Mouse (Mus musculus) heart, embryonic 11.5 days (tissue): ENCODE data around the gene Lenep. TPM values are rescaled to one million over a fixed set of nuclear protein-coding genes. Genes with fewer than 3 reads are reported as not detected.

ENCODE experiments used
- ATAC-seq: fragments of 200-750 bp; cut with Nextera tagmentation; replicated peaks from 2 replicates; pipeline ENCODE4 v1.8.0; 2017; ENCODE audit warnings: moderate library complexity; ENCODE audit not compliant: insufficient number of reproducible peaks, low FRiP score, low TSS enrichment
- H3K27ac ChIP-seq: fragments of 300-500 bp; sonication (generic); 2 replicates; pipeline ENCODE4 v1.5.1; 2014; ENCODE audit warnings: mild to moderate bottlenecking, low read depth, low read length
- H3K27me3 ChIP-seq: fragments of 300-500 bp; sonication (generic); 2 replicates; pipeline ENCODE4 v1.6.1; 2014; ENCODE audit warnings: mild to moderate bottlenecking, low read length, mixed read lengths; ENCODE audit not compliant: control insufficient read depth, insufficient read depth
- H3K36me3 ChIP-seq: fragments of 300-500 bp; sonication (generic); 2 replicates; pipeline ENCODE4 v1.6.1; 2014; ENCODE audit warnings: mild to moderate bottlenecking, low read length, moderate library complexity, mixed read lengths; ENCODE audit not compliant: control insufficient read depth, insufficient read depth
- H3K4me1 ChIP-seq: fragments of 300-500 bp; sonication (generic); 2 replicates; pipeline ENCODE4 v1.6.1; 2014; ENCODE audit warnings: low read length; ENCODE audit not compliant: control insufficient read depth, insufficient read depth
- H3K4me2 ChIP-seq: fragments of 300-500 bp; sonication (generic); 2 replicates; pipeline ENCODE4 v1.6.1; 2014; ENCODE audit warnings: mild to moderate bottlenecking, moderate library complexity
- H3K4me3 ChIP-seq: fragments of 300-500 bp; sonication (generic); 2 replicates; pipeline ENCODE4 v1.5.1; 2014; ENCODE audit warnings: low read depth, low read length
- H3K9ac ChIP-seq: fragments of 300-500 bp; sonication (generic); 2 replicates; pipeline ENCODE4 v1.6.1; 2014; ENCODE audit warnings: mild to moderate bottlenecking, low read depth, low read length, moderate library complexity
- H3K9me3 ChIP-seq: fragments of 300-500 bp; sonication (generic); replicated peaks from 2 replicates; pipeline ENCODE4 v1.6.1; 2016; ENCODE audit warnings: low read length; ENCODE audit not compliant: control insufficient read depth
- WGBS: fragments of 180-500 bp; shearing (Covaris S2); extraction: QIAGEN DNeasy Blood & Tissue Kit; methylation state at CpG from one replicate; pipeline ENCODE4 v1.1.7; 2014; ENCODE audit not compliant: insufficient replicate concordance; 5-methylcytosine and 5-hydroxymethylcytosine counted together
- polyA plus RNA-seq: library from polyadenylated mRNA; unstranded; fragments of >200 nt; fragmentation: Nextera tagmentation; extraction: Ambion mirVana; gene quantifications from 2 replicates; pipeline ENCODE4 v1.2.1, GENCODE M21; 2014

The Lenep gene
- polyA plus RNA-seq: not detected in 2 replicates

- Histone ChIP-seq H3K27me3 (no peaks in the 10 kb centered on the region), H3K36me3 (peaks cover 12% of the 10 kb centered on the region), H3K27ac (no peak within 1 kb of the TSS), H3K9me3 (no peaks in the 10 kb centered on the region), H3K4me2 (no peak within 1 kb of the TSS), H3K4me3 (no peak within 1 kb of the TSS), H3K4me1 (no peaks in the 10 kb centered on the region), H3K9ac (no peak within 1 kb of the TSS)
- no peak for ATAC-seq
- 75% methylated on average over 5 of the region's 5 CpGs for WGBS
Measured at GRCm38 (mm10) chr3:89402693-89403092, at the start of gene Lenep. Gene Lenep, minus strand, starts transcription at chr3:89402793.

GRCm38 (mm10) chr3:89451916-89452315 is 49.3 kb upstream of the Lenep start:
- H3K9ac ChIP-seq: no peak overlapping the region
- H3K27ac ChIP-seq: 0 out of 2 replicates have a peak overlapping the region, but pooled peaks have one; percentile 29
- H3K27me3 ChIP-seq: no peaks in the 10 kb centered on the region
- no peaks in the 10 kb centered on the region; the same call in 1 of the 2 replicates for H3K36me3 ChIP-seq
- no peaks in the 10 kb centered on the region for H3K9me3 ChIP-seq
- H3K4me2 ChIP-seq: no peak overlapping the region
- no peak overlapping the region for H3K4me3 ChIP-seq
- WGBS: 40% methylated on average over 1 of the region's 1 CpGs
- peaks cover 35% of the 10 kb centered on the region for H3K4me1 ChIP-seq
- no peak for ATAC-seq

DNA sequence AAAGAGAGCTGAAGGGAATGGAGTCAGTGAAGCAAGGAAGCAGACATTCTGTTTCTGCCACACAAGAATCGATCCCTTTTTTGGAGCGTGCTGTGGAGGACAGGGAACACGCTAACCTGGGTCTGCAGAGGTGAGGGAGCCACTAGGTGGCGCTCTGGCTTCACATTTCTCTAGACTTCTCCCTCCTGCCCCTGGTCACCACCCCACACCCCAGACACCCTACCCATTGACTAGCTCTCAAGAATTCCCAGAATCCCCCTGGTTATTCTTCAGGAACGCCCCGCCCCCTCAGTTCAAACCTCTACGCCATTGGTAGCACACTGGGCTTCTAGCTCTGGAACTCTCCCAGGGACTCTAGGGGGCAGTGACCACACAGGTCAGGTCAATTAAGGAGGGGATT is 46.9 kb upstream of the Lenep start:
- no peak overlapping the region for H3K9ac ChIP-seq
- no peak; the same call in 1 of the 2 replicates for ATAC-seq
- H3K4me2 ChIP-seq: peak overlapping the region; percentile 38

DNA sequence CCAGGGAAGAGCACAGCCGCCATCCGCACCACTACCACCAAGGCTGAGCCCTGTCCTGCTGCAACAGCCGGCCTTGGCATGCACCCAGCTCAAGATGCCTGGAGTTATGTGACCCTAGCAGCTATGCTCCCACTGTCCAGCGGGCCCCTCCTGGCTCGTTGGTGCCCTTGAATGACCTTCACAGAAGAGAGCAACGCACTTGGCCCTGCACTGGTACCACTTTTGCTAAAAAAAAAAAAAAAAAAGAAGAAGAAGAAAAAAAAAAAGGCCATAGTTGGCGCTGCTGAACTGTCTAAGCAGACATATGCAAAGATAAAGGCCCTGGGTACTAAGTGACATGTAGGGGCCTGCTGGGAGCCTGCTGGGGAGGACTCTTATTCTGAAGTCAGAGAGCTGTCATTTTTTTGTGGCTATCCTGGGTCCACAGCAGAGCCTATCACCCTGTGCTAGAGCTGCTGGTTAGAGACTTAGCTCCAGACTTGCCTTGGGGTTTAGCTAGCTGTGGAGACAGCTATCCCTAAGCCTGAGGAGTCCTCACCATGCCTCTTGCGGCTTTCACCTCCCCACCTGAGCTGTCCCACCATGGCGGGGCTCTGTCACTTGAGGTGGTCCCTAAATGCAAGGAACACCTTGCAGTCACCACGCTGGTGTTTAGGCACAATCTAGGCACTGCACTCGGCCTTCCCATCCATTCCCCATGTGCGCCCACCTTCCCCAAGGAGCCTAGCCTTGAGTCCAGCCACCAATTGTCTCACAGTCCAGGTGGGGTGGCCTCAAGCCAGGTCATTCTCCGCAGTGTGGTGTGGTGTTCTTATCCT is 46.3 kb upstream of the Lenep start:
- Histone ChIP-seq H3K4me2 (peak overlapping the region; percentile 38), H3K4me1 (peaks cover 33% of the 10 kb centered on the region), H3K27ac (peak overlapping the region; percentile 80), H3K4me3 (no peak overlapping the region), H3K36me3 (peaks cover 8% of the 10 kb centered on the region), H3K9ac (0 out of 2 replicates have a peak overlapping the region, but pooled peaks have one; percentile 16), H3K27me3 (no peaks in the 10 kb centered on the region), H3K9me3 (no peaks in the 10 kb centered on the region)
- WGBS: 43% methylated on average over 13 of the region's 13 CpGs
- ATAC-seq: peak; percentile 55; the same call in 1 of the 2 replicates

More for the DNA sequence above, 46.9 kb upstream of the Lenep start:
- Histone ChIP-seq H3K36me3 (peaks cover 8% of the 10 kb centered on the region), H3K27ac (peak overlapping the region; percentile 80), H3K4me1 (peaks cover 33% of the 10 kb centered on the region), H3K9me3 (no peaks in the 10 kb centered on the region), H3K4me3 (no peak overlapping the region), H3K27me3 (no peaks in the 10 kb centered on the region)
- 41% methylated on average over 7 of the region's 7 CpGs for WGBS

DNA sequence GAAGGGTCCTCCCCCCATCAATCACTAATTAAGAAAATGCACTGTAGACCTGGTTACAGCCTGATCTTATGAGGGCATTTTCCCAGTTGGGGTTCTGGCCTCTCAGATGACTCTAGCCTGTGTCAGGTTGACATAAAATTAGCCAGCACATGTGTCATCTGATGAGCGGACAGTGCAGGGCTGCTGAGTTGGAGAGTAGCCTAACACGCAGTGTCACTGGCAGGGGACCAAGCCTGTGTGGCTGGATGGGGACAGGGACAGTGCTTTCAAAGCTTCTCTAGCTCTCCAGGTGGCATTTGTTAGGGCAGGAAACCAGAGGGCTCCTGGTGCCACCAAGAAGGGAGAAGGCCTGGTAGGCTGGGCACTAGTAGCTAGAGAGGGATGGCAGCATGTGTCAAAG is 38.1 kb upstream of the Lenep start:
- ATAC-seq: no peak
- no peak overlapping the region for H3K9ac ChIP-seq
- H3K27me3 ChIP-seq: no peaks in the 10 kb centered on the region
- no peak overlapping the region for H3K27ac ChIP-seq
- 86% methylated on average over 2 of the region's 2 CpGs for WGBS
- H3K9me3 ChIP-seq: no peaks in the 10 kb centered on the region
- H3K4me2 ChIP-seq: no peak overlapping the region
- peaks cover 12% of the 10 kb centered on the region for H3K36me3 ChIP-seq
- H3K4me3 ChIP-seq: no peak overlapping the region
- peaks cover 12% of the 10 kb centered on the region; the same call in 1 of the 2 replicates for H3K4me1 ChIP-seq

DNA sequence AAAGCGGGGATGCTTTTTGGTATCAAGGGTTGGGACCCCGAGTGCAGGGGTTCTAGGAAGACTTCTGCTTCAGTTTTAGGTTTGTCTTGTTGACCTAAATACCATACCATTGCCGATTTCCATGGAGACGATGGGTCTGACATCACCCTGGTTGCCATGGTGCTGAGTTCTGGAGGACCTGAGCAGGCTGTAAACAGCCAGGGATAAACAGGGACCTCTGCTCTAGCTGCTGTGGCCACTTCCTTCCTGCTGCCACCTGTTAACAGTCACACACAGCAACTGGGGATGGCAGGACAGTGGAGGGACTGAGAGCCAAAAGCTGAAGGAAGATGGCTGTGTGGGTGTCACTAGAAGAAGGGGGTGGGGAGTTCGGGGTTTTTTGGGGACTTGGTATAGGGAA is 34.7 kb upstream of the Lenep start:
- H3K27me3 ChIP-seq: no peaks in the 10 kb centered on the region
- peaks cover 12% of the 10 kb centered on the region; the same call in 1 of the 2 replicates for H3K4me1 ChIP-seq
- peak overlapping the region; percentile 68 for H3K27ac ChIP-seq
- H3K4me2 ChIP-seq: peak overlapping the region; percentile 72
- peak overlapping the region; percentile 57 for H3K4me3 ChIP-seq
- no peak for ATAC-seq
- 37% methylated on average over 5 of the region's 5 CpGs for WGBS
- H3K9ac ChIP-seq: peak overlapping the region; percentile 78
- no peaks in the 10 kb centered on the region for H3K9me3 ChIP-seq
- H3K36me3 ChIP-seq: peaks cover 10% of the 10 kb centered on the region

- Histone ChIP-seq H3K4me3 (peak within 1 kb of the TSS; percentile 57), H3K4me2 (peak within 1 kb of the TSS; percentile 72), H3K9me3 (no peaks in the 10 kb centered on the region), H3K4me1 (peaks cover 15% of the 10 kb centered on the region), H3K27me3 (no peaks in the 10 kb centered on the region), H3K9ac (peak within 1 kb of the TSS; percentile 78), H3K27ac (peak within 1 kb of the TSS; percentile 68), H3K36me3 (peaks cover 12% of the 10 kb centered on the region)
- 5% methylated on average over 16 of the region's 16 CpGs for WGBS
- ATAC-seq: peak; percentile 60
Measured at GRCm38 (mm10) chr3:89436176-89437113, 33.9 kb upstream of the Lenep start, which contains the start of gene Pbxip1. Gene Pbxip1, plus strand, starts transcription at chr3:89436706.

GRCm38 (mm10) chr3:89435041-89435440 is 32.4 kb upstream of the Lenep start:
- H3K4me3 ChIP-seq: no peak overlapping the region
- no peak overlapping the region for H3K9ac ChIP-seq
- H3K4me1 ChIP-seq: peaks cover 21% of the 10 kb centered on the region
- no peak overlapping the region for H3K27ac ChIP-seq
- peaks cover 13% of the 10 kb centered on the region for H3K36me3 ChIP-seq
- H3K4me2 ChIP-seq: no peak overlapping the region
- H3K27me3 ChIP-seq: no peaks in the 10 kb centered on the region
- no peak for ATAC-seq
- H3K9me3 ChIP-seq: no peaks in the 10 kb centered on the region
- 81% methylated on average over 7 of the region's 7 CpGs for WGBS
